13 mouse cellular contexts compared by ENCODE assay signal in the genomic region with DNA sequence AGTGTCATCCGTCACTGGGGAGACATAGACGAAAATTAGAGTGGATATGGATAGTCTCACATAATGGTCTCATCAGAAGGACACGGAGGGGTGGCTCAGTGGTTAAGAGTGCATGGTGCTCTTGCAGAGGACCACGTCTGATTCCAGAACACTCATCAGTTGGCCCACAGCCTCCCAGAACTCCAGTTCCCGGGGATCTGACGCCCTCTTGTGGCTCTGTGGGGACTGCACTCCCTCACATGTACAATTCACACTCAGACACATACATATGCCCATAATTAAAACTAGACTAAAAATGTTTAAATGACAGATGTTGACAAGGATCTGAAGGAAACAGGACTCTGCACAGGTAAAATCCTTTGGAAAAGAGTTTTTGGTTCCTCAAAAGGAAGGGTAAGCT. TPM values are rescaled to one million over a fixed set of nuclear protein-coding genes. Genes with fewer than 3 reads are reported as not detected.
DNase-seq lines count a peak whose midpoint lies in the region; ATAC-seq and TF ChIP-seq lines count a peak whose summit lies in the region.
"Had no signal": no experiment of that assay in that cellular context is flagged by ENCODE, and none has a peak within 500 bp of the region (broad histone marks: within the 10 kb centered on the region; RNA-seq: fewer than 3 reads in every experiment).

No protein-coding gene starts in this region.

- TF ChIP-seq CTCF in kidney, postnatal 0 days (IDR thresholded peaks at IDR 0.05; ENCODE audit: low read depth): peak; percentile 45
- peak; percentile 65 for TF ChIP-seq CTCF in Patski (IDR thresholded peaks at IDR 0.05)
- no peak for TF ChIP-seq CTCF in olfactory bulb, adult 2 months (IDR thresholded peaks at IDR 0.05; ENCODE audit: insufficient read depth, low read depth, low read length)

- H3K4me3 ChIP-seq in kidney, postnatal 0 days (replicated peaks; ENCODE audit: low read depth, low read length): no peak overlapping the region
- no peak overlapping the region for H3K4me3 ChIP-seq in olfactory bulb, adult 2 months (ENCODE audit: insufficient read depth, low read depth, low read length)
- H3K4me3 ChIP-seq: limb, embryonic 13.5 days had no signal

- no peaks in the 10 kb centered on the region for H3K36me3 ChIP-seq in kidney, postnatal 0 days (ENCODE audit: insufficient read depth, low read length)

- H3K9me3 ChIP-seq in kidney, postnatal 0 days (replicated peaks; ENCODE audit: low read length): no peaks in the 10 kb centered on the region
- H3K9me3 ChIP-seq: limb, embryonic 13.5 days had no signal

- H3K9ac ChIP-seq in kidney, postnatal 0 days (ENCODE audit: low read depth, low read length): no peak overlapping the region
- H3K9ac ChIP-seq: limb, embryonic 13.5 days had no signal

- in situ Hi-C loops in Patski (cut with MboI; ENCODE audit: low pct_unique_long_range_greater_than_20kb): loop anchor here (10.0 kb wide), 1 partner anchor 321 kb away; no protein-coding TSS in a partner anchor

- no peaks in the 10 kb centered on the region for H3K4me1 ChIP-seq in kidney, postnatal 0 days (replicated peaks; ENCODE audit: insufficient read depth, low read length)
- peaks cover 17% of the 10 kb centered on the region for H3K4me1 ChIP-seq in olfactory bulb, adult 2 months (ENCODE audit: control insufficient read depth, insufficient read depth, low read length)
- H3K4me1 ChIP-seq: limb, embryonic 13.5 days had no signal

- no peak overlapping the region for H3K27ac ChIP-seq in kidney, postnatal 0 days
- peak overlapping the region; percentile 30; the same call in 1 of the 2 replicates for H3K27ac ChIP-seq in olfactory bulb, adult 2 months (ENCODE audit: insufficient read depth, low read depth, low read length)
- H3K27ac ChIP-seq: limb, embryonic 13.5 days had no signal

- no peak overlapping the region for H3K4me2 ChIP-seq in kidney, postnatal 0 days (ENCODE audit: low read length)
- H3K4me2 ChIP-seq: limb, embryonic 13.5 days; midbrain, embryonic 11.5 days had no signal

- CTCF ChIA-PET in Patski (lab: Charles Lee): interaction anchor here (1.0 to 1.5 kb wide), 4 partner anchors 10 to 319 kb away, joined by 3 to 4 read pairs (median 4); no protein-coding TSS in a partner anchor

- no peak for TF ChIP-seq POLR2A in olfactory bulb, adult 2 months (IDR thresholded peaks at IDR 0.05; ENCODE audit: insufficient read depth, low read depth, low read length)

- DNase-seq in kidney, postnatal 0 days (ENCODE audit: low spot score): no peak
- no peak for DNase-seq in kidney, adult 11 months
- peak; percentile 42 for DNase-seq in right cerebral cortex, postnatal 4 days
- DNase-seq in right cerebral cortex, postnatal 36 days (ENCODE audit: low spot score in 2 of 2): no peak
- no peak for DNase-seq in Patski (ENCODE audit: low read depth, low spot score)
- DNase-seq in retina, embryonic 14.5 days (ENCODE audit: low spot score): no peak
- DNase-seq in thymus, postnatal 25 days: no peak
- DNase-seq: embryo, embryonic 11 days; heart, postnatal 14 days had no signal

- ATAC-seq in kidney, postnatal 0 days (replicated peaks; ENCODE audit: low FRiP score, low read depth): no peak
- ATAC-seq in Patski: no peak
- ATAC-seq: activated CD4-positive, CD25-positive, alpha-beta regulatory T cell, adult 4 months had no signal

- POLR2A ChIA-PET in Patski (lab: Charles Lee): interaction anchor here (0.6 kb wide), 1 partner anchor 278 kb away, joined by 5 read pairs; no protein-coding TSS in a partner anchor

- 68% methylated on average over 6 of the region's 6 CpGs for WGBS in kidney, postnatal 0 days
- 56% methylated on average over 6 of the region's 6 CpGs for WGBS in olfactory bulb, adult 2 months

- no peaks in the 10 kb centered on the region for H3K27me3 ChIP-seq in kidney, postnatal 0 days (ENCODE audit: insufficient read depth, low read length)
- no peaks in the 10 kb centered on the region for H3K27me3 ChIP-seq in Patski
- H3K27me3 ChIP-seq: limb, embryonic 13.5 days had no signal

RNA-seq across cellular contexts. Expression of a gene that starts 34.4 kb away (rescaled TPM):
- 5.0 and 6.1 TPM in 2 replicates for polyA plus RNA-seq in kidney, postnatal 0 days (2015; fragmentation: Nextera tagmentation; extraction: Ambion mirVana)
- 21.3 TPM for polyA plus RNA-seq in Patski (2021)
- not detected in 2 replicates for polyA plus RNA-seq in olfactory bulb, adult 2 months (2012; ENCODE audit: insufficient read depth, insufficient read length, low replicate concordance, missing spikeins)
